Mouse (Mus musculus) adrenal gland, postnatal 4 days (tissue): ENCODE measurements around the gene Gpr143. TPM values are rescaled to one million over a fixed set of nuclear protein-coding genes. Genes with fewer than 3 reads are reported as not detected.
A peak's percentile ranks its signal among the peaks of the same experiment; 100 is the strongest.
"Not testable (repeated sequence)": the region's sequence is repeated elsewhere in the genome, so short reads cannot be mapped to it uniquely, and the experiment has no call there.

Experiments
- DNase-seq, 2 experiments: peaks; one replicate each; pipeline ENCODE4 v3.0.0; 2021 to 2022; ENCODE audit warnings: low spot score in 2 of 2, mixed read lengths in 2 of 2
- long read RNA-seq, 2 experiments: library from polyadenylated mRNA; stranded (forward); transcript quantifications; one replicate each; pipeline ENCODE4 v2.0.0; 2021
- total RNA-seq, 2 experiments: library from RNA; stranded (reverse); gene quantifications; 2 replicates each; pipeline ENCODE4 v1.2.3; 2021

Gene Gpr143
- total RNA-seq: under 1 TPM in 1 of 2 experiments, not detected in 1; 0.36 TPM
- long read RNA-seq, experiment 1: 0 reads
- long read RNA-seq, experiment 2: 0 reads

- no peak for DNase-seq
Measured at GRCm38 (mm10) chrX:152781720-152782403, at the start of gene Gpr143. TSS of gene Gpr143 (plus strand) at chrX:152781921.

GRCm38 (mm10) chrX:152735283-152735682, 46.4 kb upstream of the Gpr143 start:
- no peak for DNase-seq

- no peak for DNase-seq
Measured at GRCm38 (mm10) chrX:152738191-152738590, 43.5 kb upstream of the Gpr143 start.

- DNase-seq: no peak
Measured at GRCm38 (mm10) chrX:152738759-152739368, 42.9 kb upstream of the Gpr143 start.

- no peak for DNase-seq
Measured at GRCm38 (mm10) chrX:152743642-152744041, 38.1 kb upstream of the Gpr143 start.

GRCm38 (mm10) chrX:152745925-152746324, 35.8 kb upstream of the Gpr143 start:
- no peak for DNase-seq

GRCm38 (mm10) chrX:152755819-152756218, 25.9 kb upstream of the Gpr143 start:
- DNase-seq: no peak

- no peak for DNase-seq
Measured at GRCm38 (mm10) chrX:152756293-152756692, 25.4 kb upstream of the Gpr143 start.

- no peak for DNase-seq
Measured at GRCm38 (mm10) chrX:152762437-152762836, 19.3 kb upstream of the Gpr143 start.

GRCm38 (mm10) chrX:152762855-152763254, 18.9 kb upstream of the Gpr143 start:
- no peak for DNase-seq

- no peak for DNase-seq
Measured at GRCm38 (mm10) chrX:152764171-152764570, 17.6 kb upstream of the Gpr143 start.

- DNase-seq: peak in 1 of 2 experiments; percentile 2
Measured at GRCm38 (mm10) chrX:152768891-152769599, 12.7 kb upstream of the Gpr143 start, which contains the start of gene Shroom2. TSS of gene Shroom2 (minus strand) at chrX:152769465.

- DNase-seq: peak; percentile 32 to 35
Measured at GRCm38 (mm10) chrX:152769600-152770157, 12.0 kb upstream of the Gpr143 start.

GRCm38 (mm10) chrX:152788129-152788528, 6.4 kb downstream of the Gpr143 start:
- DNase-seq: no peak

GRCm38 (mm10) chrX:152788611-152789010, 6.9 kb downstream of the Gpr143 start:
- no peak for DNase-seq

- no peak for DNase-seq
Measured at GRCm38 (mm10) chrX:152805317-152805716, 23.6 kb downstream of the Gpr143 start.

- DNase-seq: no peak
Measured at GRCm38 (mm10) chrX:152813339-152813738, 31.6 kb downstream of the Gpr143 start.

GRCm38 (mm10) chrX:152818996-152819395, 37.3 kb downstream of the Gpr143 start:
- no peak for DNase-seq

GRCm38 (mm10) chrX:152831003-152831550, 49.4 kb downstream of the Gpr143 start:
- DNase-seq: not testable (repeated sequence)

- not testable (repeated sequence) for DNase-seq
Measured at GRCm38 (mm10) chrX:152834940-152835339, 53.2 kb downstream of the Gpr143 start.

GRCm38 (mm10) chrX:152855076-152855772, 73.5 kb downstream of the Gpr143 start:
- DNase-seq: no peak
